Mouse (Mus musculus) bone marrow, adult 2 months (tissue): ENCODE measurements around the gene Ncor1.
"Not testable (repeated sequence)": the region's sequence is repeated elsewhere in the genome, so short reads cannot be mapped to it uniquely, and the experiment has no call there.

Experiments
- CTCF ChIP-seq: fragments of 200-500 bp; IDR thresholded peaks from 2 replicates; pipeline ENCODE4 v1.5.1; 2011; ENCODE audit warnings: low read length, control low read depth; ENCODE audit not compliant: control insufficient read depth, insufficient read depth
- POLR2A ChIP-seq: fragments of 200-500 bp; IDR thresholded peaks from 2 replicates; pipeline ENCODE4 v1.6.1; 2011; ENCODE audit warnings: low read depth, mild to moderate bottlenecking, control low read depth, low read length, borderline replicate concordance; ENCODE audit not compliant: control insufficient read depth

DNA sequence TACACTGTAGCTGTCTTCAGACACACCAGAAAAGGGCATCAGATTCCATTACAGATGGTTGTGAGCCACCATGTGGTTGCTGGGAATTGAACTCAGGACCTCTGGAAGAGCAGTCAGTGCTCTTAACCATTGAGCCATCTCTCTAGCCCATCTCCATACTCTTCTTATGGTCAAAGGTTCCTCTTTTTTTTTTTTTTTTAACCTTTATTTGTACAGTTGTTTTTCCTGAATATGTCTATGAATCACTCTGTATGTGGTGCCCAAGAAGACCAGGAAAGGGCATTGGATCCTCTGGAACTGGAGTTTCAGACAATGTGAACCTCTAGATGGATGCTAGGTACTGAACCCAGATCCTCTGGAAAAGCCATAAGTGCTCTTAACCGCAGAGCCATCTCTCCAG is 4.2 kb upstream of the Ncor1 start:
- not testable (repeated sequence) for TF ChIP-seq POLR2A, CTCF
